Mouse (Mus musculus) midbrain, embryonic 13.5 days (tissue): Measurements from ENCODE around the gene Efcab2. TPM values are rescaled to one million over a fixed set of nuclear protein-coding genes. Genes with fewer than 3 reads are reported as not detected.

Experiments
- ATAC-seq: fragments of 200-750 bp; cut with Nextera tagmentation; 2 replicates; pipeline ENCODE4 v1.8.0; 2017; ENCODE audit warnings: mild to moderate bottlenecking, moderate TSS enrichment, moderate library complexity
- H3K27ac ChIP-seq: fragments of 300-500 bp; sonication (generic); 2 replicates; pipeline ENCODE4 v1.5.1; 2015; ENCODE audit warnings: inconsistent platforms, mild to moderate bottlenecking, moderate library complexity
- H3K27me3 ChIP-seq: fragments of 300-500 bp; sonication (generic); 2 replicates; pipeline ENCODE4 v1.6.1; 2015; ENCODE audit warnings: mild to moderate bottlenecking, inconsistent platforms
- H3K36me3 ChIP-seq: fragments of 300-500 bp; sonication (generic); 2 replicates; pipeline ENCODE4 v1.6.1; 2015; ENCODE audit warnings: mild to moderate bottlenecking, inconsistent platforms
- H3K4me1 ChIP-seq: fragments of 300-500 bp; sonication (generic); replicated peaks from 2 replicates; pipeline ENCODE4 v1.6.1; 2015; ENCODE audit warnings: inconsistent platforms
- H3K4me2 ChIP-seq: fragments of 300-500 bp; sonication (generic); replicated peaks from 2 replicates; pipeline ENCODE4 v1.6.1; 2015; ENCODE audit warnings: moderate library complexity, mild to moderate bottlenecking, inconsistent platforms
- H3K4me3 ChIP-seq: fragments of 300-500 bp; sonication (generic); replicated peaks from 2 replicates; pipeline ENCODE4 v1.5.1; 2015; ENCODE audit warnings: mild to moderate bottlenecking, inconsistent platforms
- H3K9ac ChIP-seq: fragments of 300-500 bp; sonication (generic); replicated peaks from 2 replicates; pipeline ENCODE4 v1.6.1; 2015; ENCODE audit warnings: mild to moderate bottlenecking, inconsistent platforms
- H3K9me3 ChIP-seq: fragments of 300-500 bp; sonication (generic); 2 replicates; pipeline ENCODE4 v1.6.1; 2016; ENCODE audit warnings: mild to moderate bottlenecking, inconsistent platforms
- WGBS: fragments of 180-500 bp; shearing (Covaris S2); methylation state at CpG from one replicate; pipeline ENCODE4 v1.1.7; 2015; 5-methylcytosine and 5-hydroxymethylcytosine counted together
- polyA plus RNA-seq: library from polyadenylated mRNA; unstranded; fragments of >200 nt; fragmentation: Nextera tagmentation; extraction: Ambion mirVana; gene quantifications from 2 replicates; pipeline ENCODE4 v1.2.1, GENCODE M21; 2015

Gene Efcab2
- polyA plus RNA-seq, 1 experiment from 2014 or later = 9.0 TPM

DNA sequence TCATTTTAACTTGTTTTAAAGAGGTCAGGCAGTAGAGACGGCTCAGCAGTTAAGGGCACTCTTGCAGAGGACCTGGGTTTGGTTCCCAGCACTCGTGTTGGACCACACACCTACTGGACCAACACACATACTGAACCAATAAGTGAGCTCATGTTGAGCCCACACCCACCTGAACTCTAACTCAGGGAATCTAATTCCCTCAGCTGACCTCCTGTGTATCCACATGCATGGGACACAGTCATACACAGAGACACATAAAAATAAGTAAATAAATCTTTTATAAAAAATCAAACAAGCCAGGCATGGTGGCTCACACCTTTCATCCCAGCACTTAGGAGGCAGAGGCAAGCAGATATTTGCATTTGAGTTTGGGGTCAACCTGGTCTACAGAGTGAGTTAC is 44.0 kb downstream of the Efcab2 start:
- H3K36me3 ChIP-seq = no peaks in the 10 kb centered on the region
- H3K4me2 ChIP-seq = no peak overlapping the region
- H3K27ac ChIP-seq = no peak overlapping the region
- H3K9ac ChIP-seq = no peak overlapping the region
- no peak overlapping the region for H3K4me3 ChIP-seq
- no peaks in the 10 kb centered on the region for H3K9me3 ChIP-seq
- no peaks in the 10 kb centered on the region for H3K27me3 ChIP-seq
- H3K4me1 ChIP-seq = no peaks in the 10 kb centered on the region
- ATAC-seq = 0 out of 2 replicates have a peak, but pooled peaks have one; percentile 60
- 88% methylated on average over 2 of the region's 2 CpGs for WGBS

- Histone ChIP-seq H3K4me1 (no peaks in the 10 kb centered on the region), H3K9ac (no peak overlapping the region), H3K4me3 (no peak overlapping the region), H3K27me3 (no peaks in the 10 kb centered on the region), H3K27ac (no peak overlapping the region), H3K9me3 (no peaks in the 10 kb centered on the region), H3K36me3 (no peaks in the 10 kb centered on the region), H3K4me2 (no peak overlapping the region)
- WGBS = 96% methylated on average over 3 of the region's 3 CpGs
- no peak for ATAC-seq
These were observed 48.2 kb downstream of the Efcab2 start for GRCm38 (mm10) chr1:178454125-178454524.

DNA sequence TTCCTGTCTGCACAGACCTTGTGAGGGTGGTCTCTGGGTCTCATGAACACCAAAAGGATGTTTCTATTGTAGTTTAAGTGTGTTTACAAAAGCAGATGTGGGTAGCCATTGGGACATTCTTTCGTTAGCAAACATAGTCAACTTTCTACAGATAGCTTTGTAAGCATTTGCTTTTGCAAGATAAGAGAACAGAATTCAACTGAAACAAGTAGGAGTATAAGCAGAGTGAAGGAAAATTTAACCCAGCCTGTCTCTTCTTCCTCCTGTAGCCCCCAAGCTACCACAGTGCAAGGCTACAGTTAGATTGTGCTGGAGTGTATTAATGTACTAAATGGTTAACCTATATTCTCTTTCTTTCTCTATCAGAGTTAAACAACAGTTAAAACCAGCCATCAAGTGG is 49.2 kb downstream of the Efcab2 start:
- ATAC-seq = no peak
- H3K27me3 ChIP-seq = no peaks in the 10 kb centered on the region

DNA sequence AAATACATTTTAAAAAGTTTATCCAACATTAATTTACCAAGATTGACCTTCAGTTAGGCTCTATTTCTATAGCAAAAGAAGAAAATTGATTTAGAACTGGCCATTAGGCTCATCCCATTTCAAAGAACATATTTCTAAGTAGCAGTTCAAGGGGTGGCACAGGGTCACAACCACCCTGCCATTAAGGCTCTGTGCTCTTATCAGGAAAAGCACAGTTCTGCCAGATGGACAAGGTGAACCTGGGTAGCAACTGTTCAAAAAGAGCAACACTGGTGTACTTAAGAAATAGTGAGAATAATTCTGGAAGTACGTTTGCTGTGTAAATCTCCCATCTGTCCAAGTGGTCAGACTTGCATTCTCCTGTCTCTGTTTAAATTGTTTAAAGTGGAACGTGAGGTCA is 52.1 kb downstream of the Efcab2 start:
- H3K9me3 ChIP-seq = no peaks in the 10 kb centered on the region
- WGBS = 89% methylated on average over 2 of the region's 2 CpGs
- no peaks in the 10 kb centered on the region for H3K36me3 ChIP-seq
- no peak overlapping the region for H3K27ac ChIP-seq
- ATAC-seq = no peak
- H3K4me3 ChIP-seq = no peak overlapping the region
- no peaks in the 10 kb centered on the region for H3K4me1 ChIP-seq
- no peaks in the 10 kb centered on the region for H3K27me3 ChIP-seq
- no peak overlapping the region for H3K9ac ChIP-seq
- no peak overlapping the region for H3K4me2 ChIP-seq

More for the DNA sequence above, 49.2 kb downstream of the Efcab2 start:
- WGBS = 74% methylated on average over 1 of the region's 1 CpGs
- no peaks in the 10 kb centered on the region for H3K9me3 ChIP-seq
- no peaks in the 10 kb centered on the region for H3K36me3 ChIP-seq
- H3K4me2 ChIP-seq = no peak overlapping the region
- H3K9ac ChIP-seq = no peak overlapping the region
- no peak overlapping the region for H3K4me3 ChIP-seq
- no peak overlapping the region for H3K27ac ChIP-seq
- no peaks in the 10 kb centered on the region for H3K4me1 ChIP-seq

GRCm38 (mm10) chr1:178463712-178464111 is 57.8 kb downstream of the Efcab2 start:
- 0% methylated on average over 2 of the region's 2 CpGs for WGBS
- Histone ChIP-seq H3K27ac (no peak overlapping the region), H3K27me3 (no peaks in the 10 kb centered on the region), H3K4me1 (no peaks in the 10 kb centered on the region), H3K4me3 (no peak overlapping the region), H3K9ac (no peak overlapping the region), H3K36me3 (no peaks in the 10 kb centered on the region), H3K4me2 (no peak overlapping the region), H3K9me3 (no peaks in the 10 kb centered on the region)
- peak; percentile 91 for ATAC-seq

DNA sequence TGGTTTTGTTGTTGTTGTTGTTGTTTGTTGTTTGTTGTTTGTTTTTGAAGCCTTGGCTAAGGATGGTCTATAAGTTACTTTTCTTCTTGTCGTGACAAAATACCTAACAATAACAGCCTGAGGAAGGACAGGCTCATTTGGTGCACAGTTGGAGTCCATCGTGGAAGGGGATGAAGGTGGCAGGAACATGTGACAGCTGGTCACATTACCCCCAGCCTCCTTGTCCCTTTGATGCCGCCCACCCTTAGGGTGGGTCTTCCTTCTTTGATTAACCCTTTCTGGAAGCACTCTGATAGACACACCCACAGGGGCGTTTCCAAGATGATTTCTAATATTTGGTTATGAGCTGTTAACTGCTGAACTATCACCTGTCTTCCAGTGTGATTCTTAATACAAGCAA is 58.3 kb downstream of the Efcab2 start:
- 49% methylated on average over 4 of the region's 4 CpGs for WGBS
- H3K4me3 ChIP-seq = no peak overlapping the region

GRCm38 (mm10) chr1:178467594-178467993 is 61.7 kb downstream of the Efcab2 start:
- no peak overlapping the region for H3K27ac ChIP-seq
- H3K4me2 ChIP-seq = no peak overlapping the region
- H3K9ac ChIP-seq = no peak overlapping the region
- WGBS = 79% methylated on average over 6 of the region's 6 CpGs
- H3K4me1 ChIP-seq = no peaks in the 10 kb centered on the region
- no peaks in the 10 kb centered on the region for H3K27me3 ChIP-seq
- no peak overlapping the region for H3K4me3 ChIP-seq
- no peak for ATAC-seq
- H3K9me3 ChIP-seq = no peaks in the 10 kb centered on the region
- H3K36me3 ChIP-seq = no peaks in the 10 kb centered on the region

More for the DNA sequence above, 58.3 kb downstream of the Efcab2 start:
- H3K9ac ChIP-seq = no peak overlapping the region
- no peaks in the 10 kb centered on the region for H3K27me3 ChIP-seq
- H3K9me3 ChIP-seq = no peaks in the 10 kb centered on the region
- H3K4me1 ChIP-seq = no peaks in the 10 kb centered on the region
- no peak overlapping the region for H3K27ac ChIP-seq
- ATAC-seq = peak; percentile 76
- no peaks in the 10 kb centered on the region for H3K36me3 ChIP-seq
- no peak overlapping the region for H3K4me2 ChIP-seq

- H3K9ac ChIP-seq = no peak overlapping the region
- 16% methylated on average over 2 of the region's 2 CpGs for WGBS
- no peaks in the 10 kb centered on the region for H3K36me3 ChIP-seq
- H3K9me3 ChIP-seq = no peaks in the 10 kb centered on the region
- no peaks in the 10 kb centered on the region for H3K4me1 ChIP-seq
- ATAC-seq = no peak
- no peak overlapping the region for H3K4me2 ChIP-seq
- H3K4me3 ChIP-seq = no peak overlapping the region
- no peak overlapping the region for H3K27ac ChIP-seq
- H3K27me3 ChIP-seq = no peaks in the 10 kb centered on the region
These were observed 62.4 kb downstream of the Efcab2 start for GRCm38 (mm10) chr1:178468280-178468679.

GRCm38 (mm10) chr1:178483854-178484253 is 78.0 kb downstream of the Efcab2 start:
- no peak overlapping the region for H3K9ac ChIP-seq
- H3K27ac ChIP-seq = no peak overlapping the region
- no peaks in the 10 kb centered on the region for H3K27me3 ChIP-seq
- no peaks in the 10 kb centered on the region for H3K4me1 ChIP-seq
- no peak overlapping the region for H3K4me3 ChIP-seq
- H3K4me2 ChIP-seq = no peak overlapping the region
- no peaks in the 10 kb centered on the region for H3K36me3 ChIP-seq
- no peaks in the 10 kb centered on the region for H3K9me3 ChIP-seq
- ATAC-seq = no peak

- 88% methylated on average over 5 of the region's 5 CpGs for WGBS
- Histone ChIP-seq H3K4me3 (no peak overlapping the region), H3K27me3 (no peaks in the 10 kb centered on the region)
These were observed 79.4 kb downstream of the Efcab2 start for GRCm38 (mm10) chr1:178485138-178485867.

GRCm38 (mm10) chr1:178485868-178486220 is 80.0 kb downstream of the Efcab2 start:
- Histone ChIP-seq H3K9ac (no peak overlapping the region), H3K27me3 (no peaks in the 10 kb centered on the region), H3K36me3 (no peaks in the 10 kb centered on the region), H3K9me3 (no peaks in the 10 kb centered on the region), H3K27ac (no peak overlapping the region), H3K4me3 (no peak overlapping the region), H3K4me1 (0 out of 2 replicates have a peak, but pooled peaks cover 4% of the 10 kb centered on the region), H3K4me2 (no peak overlapping the region)
- whole genome bisulfite sequencing = 65% methylated on average over 5 of the region's 5 CpGs
- ATAC-seq = no peak

More at GRCm38 (mm10) chr1:178485138-178485867, 79.4 kb downstream of the Efcab2 start:
- Histone ChIP-seq H3K4me2 (no peak overlapping the region), H3K9ac (no peak overlapping the region), H3K36me3 (no peaks in the 10 kb centered on the region), H3K27ac (no peak overlapping the region), H3K9me3 (no peaks in the 10 kb centered on the region), H3K4me1 (0 out of 2 replicates have a peak, but pooled peaks cover 4% of the 10 kb centered on the region)
- ATAC-seq = no peak

- no peak overlapping the region for H3K4me3 ChIP-seq
- H3K4me2 ChIP-seq = no peak overlapping the region
- H3K9me3 ChIP-seq = no peaks in the 10 kb centered on the region
- H3K27me3 ChIP-seq = no peaks in the 10 kb centered on the region
- no peak overlapping the region for H3K9ac ChIP-seq
- no peak overlapping the region for H3K27ac ChIP-seq
- H3K4me1 ChIP-seq = 0 out of 2 replicates have a peak, but pooled peaks cover 4% of the 10 kb centered on the region
- ATAC-seq = no peak
- WGBS = 86% methylated on average over 5 of the region's 5 CpGs
- no peaks in the 10 kb centered on the region for H3K36me3 ChIP-seq
These were observed 80.9 kb downstream of the Efcab2 start for GRCm38 (mm10) chr1:178486828-178487227.

GRCm38 (mm10) chr1:178489127-178489526 is 83.2 kb downstream of the Efcab2 start:
- H3K4me3 ChIP-seq = no peak overlapping the region
- H3K9ac ChIP-seq = no peak overlapping the region
- 0 out of 2 replicates have a peak, but pooled peaks cover 4% of the 10 kb centered on the region for H3K4me1 ChIP-seq
- no peaks in the 10 kb centered on the region for H3K36me3 ChIP-seq
- WGBS = 41% methylated on average over 3 of the region's 3 CpGs
- ATAC-seq = 0 out of 2 replicates have a peak, but pooled peaks have one; percentile 27
- no peaks in the 10 kb centered on the region for H3K27me3 ChIP-seq
- no peaks in the 10 kb centered on the region for H3K9me3 ChIP-seq
- H3K27ac ChIP-seq = no peak overlapping the region
- H3K4me2 ChIP-seq = no peak overlapping the region
